Mouse (Mus musculus) T-helper 1 cell (primary cell): ENCODE results near the gene Zfhx2.

ENCODE experiments used
- in situ Hi-C: fragments of 300-600 bp; cut with MboI, MseI; formaldehyde crosslinking; loops from one replicate; pipeline ENCODE4 v1.15.1; 2025; ENCODE audit warnings: high pct_unique_total_duplicates

Gene Zfhx2

DNA sequence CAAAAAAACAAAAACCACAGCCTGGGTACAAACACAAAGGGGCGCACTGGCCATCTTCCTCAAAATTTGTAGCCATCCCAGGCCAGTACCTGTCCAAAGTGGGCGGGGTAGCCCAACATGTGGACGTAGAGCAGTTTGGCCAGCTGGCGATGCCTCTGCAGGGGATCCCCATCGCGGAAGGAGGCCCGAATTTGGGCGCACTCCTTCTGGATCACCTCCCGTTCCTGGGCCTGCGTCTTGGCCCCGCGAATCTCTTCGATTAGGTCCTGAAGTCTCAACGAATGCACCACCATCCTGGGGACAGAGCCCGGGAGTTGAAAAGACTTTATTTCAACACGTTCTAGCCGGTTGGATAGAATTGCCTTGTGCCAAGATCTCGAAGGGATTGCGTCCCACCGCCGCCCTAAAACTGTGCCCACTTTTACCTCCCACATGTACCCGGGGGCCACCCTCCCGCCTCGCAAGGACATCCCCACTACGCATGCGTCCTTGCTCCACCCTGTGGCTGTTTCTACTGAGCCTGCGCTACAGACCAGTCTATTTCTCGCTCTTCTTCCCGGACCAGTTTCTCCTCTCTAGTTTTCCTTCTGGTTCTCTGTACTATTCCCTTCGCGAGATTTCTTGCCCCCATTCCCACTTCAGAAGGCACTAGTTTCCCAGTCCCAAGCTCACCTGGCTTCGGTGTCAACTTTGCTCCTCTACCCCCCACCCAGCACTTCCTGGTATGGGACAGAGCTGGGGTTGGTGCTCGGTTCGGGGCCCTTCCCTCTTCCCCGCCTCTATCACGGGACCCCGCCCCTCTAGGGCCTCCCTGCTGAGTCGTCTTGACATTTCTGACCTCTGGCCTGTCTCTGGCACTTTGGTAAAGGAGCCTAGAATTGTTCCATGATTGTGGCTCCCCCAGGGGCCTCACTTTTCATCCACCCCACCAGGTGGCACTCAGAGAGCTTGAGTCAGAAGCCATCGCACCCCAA lies 14.0 kb upstream of the Zfhx2 start, which contains the start of gene Ap1g2:
Gene Ap1g2 (minus strand): TSS at position 758 of the 974 bp plus-strand sequence.
- in situ Hi-C loops, result no loop called here

DNA sequence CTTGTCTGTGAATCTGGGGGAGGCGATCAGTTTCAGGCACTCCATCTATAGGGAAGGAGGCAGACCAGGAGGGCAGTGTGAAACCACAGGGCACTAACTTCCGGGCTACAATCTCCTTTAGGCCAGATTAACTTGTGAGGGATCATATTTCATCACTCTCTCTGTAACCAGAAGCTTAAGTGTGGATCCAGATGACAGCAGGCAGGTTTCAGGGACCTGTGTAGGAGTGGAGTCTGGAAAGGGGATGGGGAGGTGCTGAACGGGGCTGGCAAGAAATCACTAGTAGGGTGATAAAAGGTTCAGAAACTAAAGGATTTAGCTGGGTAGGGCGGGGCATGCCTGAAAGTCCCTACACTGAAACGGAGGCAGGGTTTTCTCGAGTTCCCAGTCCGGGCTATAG lies 13.3 kb upstream of the Zfhx2 start:
- in situ Hi-C loops, result no loop called here

DNA sequence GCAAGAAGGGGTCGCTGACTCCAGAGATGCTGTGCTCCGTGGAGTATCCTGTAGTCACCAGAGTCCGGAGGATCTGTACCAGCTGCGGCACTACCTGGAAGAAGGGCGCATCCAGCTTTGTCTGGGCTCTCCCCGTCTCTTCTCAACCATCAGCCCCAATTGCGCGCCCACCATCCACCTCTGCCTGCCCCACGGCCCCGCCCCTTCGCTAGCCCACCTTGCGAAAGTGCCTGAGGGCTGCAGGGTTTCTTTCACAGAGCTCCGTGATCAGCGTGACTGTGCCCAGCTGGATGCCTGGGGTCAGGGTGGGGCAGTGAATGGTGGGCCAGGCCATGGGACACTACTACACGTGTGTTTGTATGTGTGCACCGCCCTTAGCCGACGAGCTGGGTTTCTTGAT lies 12.2 kb upstream of the Zfhx2 start:
- in situ Hi-C loops, result no loop called here

DNA sequence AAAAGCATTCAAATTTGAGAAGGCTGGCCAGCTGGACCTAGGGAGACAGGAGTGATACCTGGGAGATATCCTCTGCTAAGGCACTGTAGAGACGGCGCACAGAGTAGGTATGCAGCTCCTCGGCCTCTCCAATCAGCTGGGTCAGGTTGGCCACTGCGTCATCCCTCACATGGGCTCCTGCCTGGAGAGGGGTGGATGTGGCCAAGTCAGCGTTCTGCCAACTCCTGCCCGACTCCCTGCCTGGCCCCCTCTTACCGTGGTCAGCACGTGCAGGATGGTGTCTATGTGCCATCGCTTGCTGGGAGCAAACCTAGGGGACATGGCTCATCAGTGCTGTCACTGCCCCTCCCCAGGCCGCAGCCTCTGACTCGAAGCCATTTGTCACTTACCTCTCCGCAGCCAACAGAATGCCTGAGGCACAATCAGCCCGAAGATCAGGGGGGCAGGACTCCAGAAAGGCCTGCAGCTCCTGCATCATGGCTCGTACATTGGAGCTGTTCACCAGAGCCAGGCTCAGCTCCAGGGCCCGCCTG lies 10.2 kb upstream of the Zfhx2 start:
- in situ Hi-C loops, result no loop called here

- in situ Hi-C loops, result no loop called here
Measured at GRCm38 (mm10) chr14:55101592-55101991, 9.5 kb upstream of the Zfhx2 start.

GRCm38 (mm10) chr14:55098067-55098466 lies 5.9 kb upstream of the Zfhx2 start:
- in situ Hi-C loops, result no loop called here

DNA sequence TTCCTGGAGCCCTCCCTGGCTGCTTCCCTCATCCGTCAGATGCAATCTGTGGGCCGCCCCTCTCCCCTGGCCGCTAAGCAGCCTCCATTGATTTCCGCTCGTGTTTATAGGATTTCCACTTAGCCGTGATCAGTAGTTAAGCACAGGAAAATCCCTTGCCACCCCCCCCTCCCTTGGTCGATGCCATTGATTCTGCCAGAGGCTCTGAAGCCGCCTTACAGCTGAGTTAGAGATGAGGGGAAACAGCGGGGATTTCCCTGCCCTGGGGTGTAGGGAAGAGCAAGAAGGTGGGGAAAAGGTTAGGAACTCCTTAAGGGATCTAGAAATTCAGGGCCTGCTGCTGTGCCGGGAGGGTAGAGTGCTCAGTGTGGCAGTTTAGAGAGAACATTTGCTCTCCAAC lies 5.5 kb upstream of the Zfhx2 start:
- in situ Hi-C loops, result no loop called here

DNA sequence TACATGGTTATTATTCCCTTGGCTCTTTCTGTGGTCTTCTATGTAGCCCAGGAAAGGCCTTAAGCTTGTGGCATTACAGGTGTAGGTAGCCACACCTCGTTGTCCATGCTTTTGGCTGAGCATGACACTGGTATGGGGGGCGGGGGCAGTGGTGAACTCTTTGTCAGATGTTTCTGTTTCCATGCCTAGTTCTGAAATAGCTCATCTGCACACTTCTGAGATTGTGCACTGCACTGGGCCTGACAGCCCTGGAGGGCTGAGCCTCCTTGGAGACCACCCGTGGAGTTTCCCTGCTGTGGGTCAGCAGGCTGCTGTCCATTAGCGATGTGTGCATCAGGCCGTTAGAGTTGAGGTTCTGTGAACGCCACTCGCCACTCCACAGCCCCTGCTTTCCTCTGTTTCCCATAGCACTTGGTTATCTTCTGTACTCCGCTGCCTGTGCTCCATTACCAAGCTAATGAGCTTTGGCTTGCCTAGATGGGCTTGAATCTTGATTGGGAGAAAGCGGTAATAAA lies 4.5 kb upstream of the Zfhx2 start:
- in situ Hi-C loops, result no loop called here

GRCm38 (mm10) chr14:55095671-55096070 lies 3.5 kb upstream of the Zfhx2 start:
- in situ Hi-C loops, result no loop called here

GRCm38 (mm10) chr14:55095263-55095662 lies 3.1 kb upstream of the Zfhx2 start:
- in situ Hi-C loops, result no loop called here

DNA sequence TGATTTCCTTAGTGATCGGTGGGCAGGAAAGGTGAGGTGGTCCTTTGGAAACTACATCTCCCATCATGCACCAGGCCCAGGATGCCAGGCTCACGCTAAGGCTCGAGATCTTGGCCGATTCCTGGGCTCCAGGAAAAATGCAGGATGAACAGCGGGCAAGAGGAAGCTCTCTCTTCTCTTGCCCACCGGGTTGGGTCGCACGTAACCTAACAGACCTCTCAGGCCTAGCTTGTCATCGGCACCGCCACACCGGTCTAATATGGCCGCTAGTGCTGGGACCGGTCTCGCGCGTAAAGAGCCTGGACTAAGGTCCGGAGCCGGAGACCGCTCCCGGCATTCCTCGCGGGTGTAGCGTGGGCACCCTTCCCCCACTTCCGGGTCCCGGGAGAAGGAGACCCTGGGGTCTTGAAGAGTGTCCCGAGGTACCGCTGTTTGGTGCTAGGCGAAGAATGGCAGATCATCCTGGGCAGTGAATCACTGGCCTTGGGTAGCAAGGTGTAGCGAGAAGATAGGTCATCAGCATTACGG lies 2.6 kb upstream of the Zfhx2 start, which contains the start of gene Thtpa:
Gene Thtpa (plus strand): TSS at position 81 of the 528 bp plus-strand sequence.
- in situ Hi-C loops, result no loop called here

DNA sequence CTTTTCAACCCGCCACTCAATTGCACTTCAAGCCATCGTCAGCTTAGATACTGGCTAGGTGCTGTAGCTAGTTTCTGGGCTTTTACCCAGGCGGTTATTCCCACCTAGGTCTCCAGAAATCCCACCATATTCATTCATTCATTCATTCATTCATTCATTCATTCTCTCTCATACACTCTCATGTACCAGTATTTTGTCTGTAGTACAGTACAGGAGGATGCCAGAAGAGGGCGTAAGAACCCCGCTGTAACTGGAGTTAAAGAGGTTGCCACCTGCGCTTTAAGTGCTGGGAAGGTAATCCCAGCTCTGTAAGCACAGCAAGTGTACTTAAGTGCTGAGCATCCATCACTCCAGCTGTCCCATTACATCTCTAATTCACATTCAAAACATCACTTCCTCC lies 1.8 kb upstream of the Zfhx2 start:
- in situ Hi-C loops, result no loop called here

DNA sequence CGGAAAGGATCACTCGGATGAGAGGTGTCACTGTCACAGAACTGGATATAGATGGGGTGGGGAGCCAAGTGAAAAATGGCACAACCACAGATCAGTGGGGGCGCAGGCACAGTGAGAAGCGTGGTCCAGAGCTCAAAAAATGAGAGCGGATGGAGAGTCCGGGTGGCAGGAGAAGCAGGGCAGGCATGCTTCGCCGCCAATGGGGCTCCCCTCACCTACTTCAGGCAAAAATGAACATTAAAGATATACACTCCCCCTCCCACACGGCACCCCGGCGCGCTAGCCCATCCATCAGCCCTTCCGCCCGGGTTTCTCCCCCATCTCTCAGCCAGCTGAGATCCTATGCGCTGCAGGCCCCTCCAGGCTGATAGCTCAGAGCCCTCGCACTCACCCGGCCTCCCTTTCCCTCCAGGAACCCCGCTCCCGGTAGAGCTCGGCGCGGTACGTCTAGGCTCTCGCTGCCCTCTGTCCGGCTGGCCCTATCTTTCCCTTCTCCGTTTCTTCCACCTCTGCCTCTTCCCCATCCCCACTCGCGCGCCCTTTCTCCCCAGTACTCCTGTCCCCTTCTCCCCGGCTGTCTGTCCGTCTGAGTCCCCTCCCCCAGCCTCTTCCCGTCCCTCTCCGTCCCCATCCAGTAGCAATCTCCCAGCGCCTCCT lies 787 bp downstream of the Zfhx2 start:
- in situ Hi-C loops, result no loop called here

- in situ Hi-C loops, result loop anchor here (5.0 kb wide), 1 partner anchor 242 kb away; no protein-coding TSS in a partner anchor
Measured at GRCm38 (mm10) chr14:55089199-55089947, 2.8 kb downstream of the Zfhx2 start.

DNA sequence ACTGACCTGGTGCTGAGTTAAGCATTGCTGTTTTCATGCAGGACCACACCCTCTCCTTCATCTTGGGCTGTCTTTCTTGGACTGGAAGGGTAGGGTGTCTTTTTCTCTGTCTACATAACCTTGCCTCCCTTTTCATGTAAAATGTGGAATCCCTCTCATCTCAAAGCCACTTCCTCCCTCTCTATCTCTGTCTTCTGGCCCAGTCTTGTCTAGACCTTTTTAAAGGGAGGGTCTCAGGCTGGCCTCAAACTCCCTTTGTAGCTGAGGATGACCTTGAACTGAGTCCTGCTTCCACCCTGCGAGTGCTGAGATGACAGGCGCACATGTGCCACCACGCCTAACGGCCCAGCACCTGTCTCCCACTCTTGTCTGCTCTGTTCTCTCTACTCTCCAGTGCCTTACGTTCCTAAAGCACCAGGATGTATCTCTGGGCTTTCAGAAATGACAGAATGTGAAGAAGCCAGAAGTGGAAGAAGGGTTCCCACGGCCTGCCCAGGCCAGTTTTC lies 6.1 kb downstream of the Zfhx2 start:
- in situ Hi-C loops, result loop anchor here (5.0 kb wide), 1 partner anchor 239 kb away; no protein-coding TSS in a partner anchor

DNA sequence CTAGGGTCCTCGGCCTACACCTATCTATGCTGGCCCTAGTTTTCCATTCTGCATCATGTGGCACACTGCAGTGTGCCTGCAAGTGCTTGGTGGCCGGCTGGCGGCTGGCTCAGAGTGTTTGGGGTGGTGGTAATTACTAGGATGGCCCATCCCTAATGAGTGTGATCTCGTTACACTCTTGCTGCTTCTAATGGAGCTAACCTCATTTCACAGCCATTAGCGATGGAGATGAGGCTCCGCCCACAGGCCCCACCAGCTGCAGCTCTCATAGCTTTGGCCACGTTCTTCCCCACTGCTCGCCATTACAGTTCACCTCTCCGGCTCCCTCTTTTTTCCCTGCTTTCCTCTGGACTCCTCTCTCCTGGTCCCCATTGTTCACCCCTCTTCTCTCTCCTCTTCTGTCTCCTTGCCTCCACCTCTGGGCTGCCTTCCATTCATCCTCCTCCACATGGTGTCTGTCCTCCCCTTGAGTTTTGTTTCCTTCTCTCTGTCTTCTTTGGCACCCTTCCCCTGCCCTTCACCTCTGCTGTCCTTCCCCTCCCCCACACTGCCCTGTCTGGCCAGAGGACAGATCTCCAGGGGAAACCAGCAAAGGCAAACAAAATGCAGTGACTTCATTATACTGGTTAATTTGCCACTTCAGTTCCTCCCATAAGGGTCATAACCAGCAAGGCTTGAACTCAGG lies 6.7 kb downstream of the Zfhx2 start:
- in situ Hi-C loops, result loop anchor here (5.0 kb wide), 1 partner anchor 238 kb away; no protein-coding TSS in a partner anchor

DNA sequence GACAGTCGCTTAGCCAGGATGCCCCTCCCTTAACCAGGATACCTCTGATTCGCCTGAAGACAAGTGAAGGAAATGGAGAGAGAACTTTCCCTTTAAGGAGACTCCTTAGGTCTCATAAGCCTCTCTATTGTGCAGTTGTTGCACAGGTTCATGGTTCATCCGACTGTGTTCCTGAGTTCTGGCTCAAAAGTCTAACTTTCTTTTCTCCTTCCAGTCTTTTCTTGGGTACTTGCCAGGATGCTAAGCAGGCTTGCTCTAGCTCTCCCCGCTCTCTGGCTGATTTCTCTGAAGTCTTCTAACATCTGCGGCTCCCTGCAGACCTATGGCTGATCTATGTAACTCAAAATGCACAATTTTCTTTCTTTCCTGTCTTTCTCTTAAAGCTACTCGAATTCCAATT lies 8.6 kb downstream of the Zfhx2 start:
- in situ Hi-C loops, result no loop called here

DNA sequence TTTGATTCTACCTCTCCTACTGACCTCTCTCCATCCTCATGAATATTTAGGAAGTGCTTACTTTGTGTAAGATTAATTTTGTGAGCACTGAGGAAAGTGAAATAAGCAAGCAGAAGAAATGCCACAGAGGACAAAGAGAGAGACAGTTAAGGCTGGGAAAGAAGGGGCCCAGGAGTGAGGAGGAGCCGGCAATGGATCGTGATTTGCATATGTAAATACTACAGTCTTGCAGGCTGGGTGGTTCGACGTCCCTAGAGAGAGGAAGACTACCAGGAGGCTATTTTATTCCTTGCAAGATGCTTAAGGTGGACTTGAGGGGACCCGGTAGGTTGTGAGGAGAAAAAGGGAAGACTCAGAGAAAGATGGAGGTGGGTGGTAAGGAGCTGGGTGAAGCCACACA lies 11.0 kb downstream of the Zfhx2 start:
- in situ Hi-C loops, result no loop called here

DNA sequence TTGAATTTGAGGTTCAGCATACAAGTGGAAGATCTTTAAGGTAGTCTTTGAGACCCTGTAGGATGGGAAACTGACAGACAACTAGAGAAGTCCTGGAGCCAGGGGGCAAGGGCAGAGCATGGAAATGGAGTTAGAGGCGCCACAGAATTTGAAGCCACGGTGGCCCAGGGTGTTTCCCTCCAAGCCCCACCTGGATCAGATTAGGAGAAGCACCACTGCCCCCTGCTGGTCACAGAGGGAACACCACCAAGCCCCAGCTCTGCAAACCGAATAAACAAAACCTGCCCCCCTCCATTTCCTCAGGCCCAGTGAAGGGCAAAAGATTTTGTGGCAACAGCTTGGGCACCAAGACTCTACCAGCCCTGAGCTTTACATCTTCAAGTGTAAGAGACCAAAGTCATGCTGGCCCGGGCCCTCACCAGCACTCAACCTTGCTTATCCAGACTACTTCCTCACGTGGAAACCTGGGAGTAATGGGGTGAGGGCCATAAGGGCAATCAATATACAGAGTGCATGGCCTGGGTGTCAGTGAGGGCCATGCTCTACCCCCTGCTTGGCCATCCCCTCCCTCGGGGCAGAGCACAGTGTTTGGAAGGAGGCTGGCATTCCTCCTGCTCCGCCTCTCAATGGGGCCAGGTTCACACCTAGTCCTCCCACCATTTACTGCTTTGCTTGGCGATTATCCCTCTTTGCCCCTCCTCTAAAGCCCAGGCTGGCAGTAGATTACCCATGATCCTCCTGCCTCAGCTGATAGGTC lies 12.7 kb downstream of the Zfhx2 start:
- in situ Hi-C loops, result loop anchor here (5.0 kb wide), 1 partner anchor 52 kb away; no protein-coding TSS in a partner anchor
